Mouse (Mus musculus): ENCODE results near the gene Rasal2.

DNA sequence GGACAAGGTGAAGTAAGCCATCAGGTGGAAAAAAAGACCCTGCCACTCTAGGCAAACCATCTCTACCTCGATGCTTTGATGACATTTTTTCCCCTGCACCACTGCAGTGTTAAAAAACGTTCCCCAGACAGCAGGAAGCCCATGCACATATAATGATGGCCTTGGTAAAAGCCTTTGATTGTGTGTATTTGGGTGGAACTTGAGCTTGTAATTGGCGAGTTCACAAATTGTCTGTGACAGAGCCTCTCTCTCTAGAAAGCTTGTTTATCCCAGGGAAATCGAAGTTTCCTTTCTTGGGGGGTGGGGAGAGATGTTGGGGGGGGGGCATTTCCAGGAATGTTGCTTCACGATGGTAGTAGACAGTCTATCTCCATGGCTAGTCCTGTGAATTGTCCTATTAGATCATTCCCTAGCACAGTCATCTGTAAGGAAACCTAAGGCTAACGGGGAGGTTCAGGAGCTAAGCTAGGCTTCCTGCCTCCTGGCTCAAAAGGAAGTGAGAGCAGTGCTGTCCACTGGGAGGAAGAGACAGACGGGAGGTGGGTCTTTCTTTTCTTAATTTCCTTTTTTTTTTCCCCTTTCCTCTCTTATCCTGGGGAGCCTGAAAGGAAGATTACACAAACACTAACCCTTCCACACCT, 35.9 kb upstream of the Rasal2 start:
- TF ChIP-seq GATA1 (IDR thresholded peaks at IDR 0.05; ENCODE audit: low read length) (no peak), TAL1 (IDR thresholded peaks at IDR 0.05; ENCODE audit: low read length) (no peak)

Measured in erythroblast, embryonic 14.5 days (primary cell).